Mouse (Mus musculus): Measurements from ENCODE around the gene Atp6v1c2.

DNA sequence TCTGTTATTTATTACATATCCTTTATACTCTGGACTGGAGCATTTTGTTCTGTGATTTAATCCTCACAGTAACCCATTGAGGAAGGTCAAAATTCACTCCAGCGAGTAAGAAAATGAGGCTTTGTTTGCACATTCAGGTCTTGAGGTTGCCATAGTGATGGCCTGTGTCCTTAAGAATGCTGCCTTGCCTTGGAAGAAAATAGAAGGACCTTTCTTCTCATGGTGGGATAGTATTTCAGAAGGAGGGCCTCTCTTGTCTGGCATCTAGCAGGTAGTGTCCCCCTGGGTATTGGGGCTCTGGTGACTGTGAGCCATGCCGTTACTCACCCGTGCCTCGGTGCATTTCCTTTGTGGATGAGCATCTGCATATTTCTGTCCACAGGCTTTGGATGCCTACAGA is 31.5 kb upstream of the Atp6v1c2 start:
- no peak for TF ChIP-seq CTCF (IDR thresholded peaks at IDR 0.05; ENCODE audit: insufficient read depth, low read length)
- TF ChIP-seq POLR2A (IDR thresholded peaks at IDR 0.05; ENCODE audit: borderline replicate concordance, extremely low read depth, low read depth, low read length), result no peak
